Mouse (Mus musculus): ENCODE measurements around the gene Gm13178. TPM values are rescaled to one million over a fixed set of nuclear protein-coding genes. Genes with fewer than 3 reads are reported as not detected.

Gm13178 gene
- polyA plus RNA-seq (2017; shearing (Covaris generic)), result not detected

DNA sequence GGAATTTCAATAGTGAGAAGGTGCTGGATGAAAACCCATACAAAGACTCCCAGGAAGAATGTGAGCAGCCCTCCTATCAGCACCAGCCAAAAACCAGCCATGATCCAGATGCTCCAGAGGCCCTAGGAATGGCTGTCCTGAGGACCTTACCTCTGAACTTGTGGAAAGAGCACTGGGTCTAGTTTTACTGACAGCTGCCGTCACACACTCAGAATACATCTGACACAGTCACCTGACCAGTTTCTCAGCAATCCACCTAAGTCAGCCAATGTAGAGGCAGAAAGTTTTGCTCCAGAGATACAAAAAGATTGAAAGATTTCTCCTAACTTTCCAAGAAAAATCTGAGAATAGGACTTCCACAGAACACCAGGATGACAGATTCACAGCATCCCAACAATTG lies at the start of gene Gm13178:
TSS of gene Gm13178 (minus strand) at position 101 of the 400 bp plus-strand sequence.

DNA sequence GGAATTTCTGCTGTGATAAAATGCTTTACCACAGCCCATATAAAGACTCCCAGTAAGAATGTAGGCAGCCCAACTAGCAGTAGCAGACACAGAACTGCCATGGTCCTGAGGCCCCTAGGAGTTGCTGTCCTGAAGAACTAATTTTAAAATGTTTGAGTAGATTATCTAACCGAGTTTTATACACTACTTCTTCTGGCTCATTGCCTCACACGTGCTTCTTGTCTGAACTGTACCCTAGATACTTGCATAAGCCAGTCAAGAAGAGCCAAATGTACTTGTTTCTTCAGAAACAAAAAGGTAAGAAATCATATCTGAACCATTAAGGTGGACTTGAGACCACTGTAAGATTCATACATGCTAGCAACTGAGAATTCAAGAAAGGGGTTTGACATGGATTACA lies 34.9 kb downstream of the Gm13178 start, which contains the start of gene Gm436:
TSS of gene Gm436 (minus strand) at position 101 of the 400 bp plus-strand sequence.

Other genes starting within 250 kb of the Gm13178 start
- gene 9430007A20Rik, start 201.6 kb downstream of the Gm13178 start, polyA plus RNA-seq (2017; shearing (Covaris generic)), result not detected
- not detected for gene Gm13124, start 156.3 kb downstream of the Gm13178 start, polyA plus RNA-seq (2017; shearing (Covaris generic))
- gene Aadacl4, start 107.7 kb downstream of the Gm13178 start, polyA plus RNA-seq (2017; shearing (Covaris generic)), result not detected
- gene Gm436, start 35.0 kb downstream of the Gm13178 start, polyA plus RNA-seq (2017; shearing (Covaris generic)), result under 1 TPM in 1 of 2 experiments, not detected in 1; 0.23 TPM
- gene Gm438, start 65.2 kb upstream of the Gm13178 start, polyA plus RNA-seq (2017; shearing (Covaris generic)), result under 1 TPM in 1 of 2 experiments, not detected in 1; 0.16 TPM
- gene Dhrs3, start 171.4 kb upstream of the Gm13178 start, polyA plus RNA-seq (2017; shearing (Covaris generic)), result 1 to 10 TPM; 7.6 to 7.8 TPM

Measured in activated CD4-positive, CD25-positive, alpha-beta regulatory T cell (primary cell).